Mouse (Mus musculus): Measurements from ENCODE around the gene Arhgap24.

Gene Arhgap24

GRCm38 (mm10) chr5:102503066-102503465 is 21.9 kb downstream of the Arhgap24 start:
- peak; percentile 54 for DNase-seq

DNA sequence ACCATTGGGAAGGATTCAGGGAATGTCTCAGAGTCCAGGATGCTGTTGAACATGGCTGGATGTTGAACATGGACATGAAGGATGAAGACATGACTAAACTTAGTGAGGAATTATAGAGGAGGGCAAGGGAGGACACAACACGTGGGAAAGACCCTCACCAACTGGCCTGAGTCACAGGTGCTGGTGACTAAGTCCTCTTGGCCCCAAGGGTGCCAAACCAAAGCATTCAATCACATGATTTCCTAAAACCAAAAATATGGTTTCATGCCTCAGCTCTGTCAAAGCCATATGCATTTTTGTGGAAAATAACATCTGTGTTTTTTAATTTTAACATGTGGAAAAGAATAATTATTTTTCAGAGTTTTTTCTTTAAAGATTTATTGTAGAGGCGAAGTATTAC is 22.7 kb downstream of the Arhgap24 start:
- no peak for DNase-seq

DNA sequence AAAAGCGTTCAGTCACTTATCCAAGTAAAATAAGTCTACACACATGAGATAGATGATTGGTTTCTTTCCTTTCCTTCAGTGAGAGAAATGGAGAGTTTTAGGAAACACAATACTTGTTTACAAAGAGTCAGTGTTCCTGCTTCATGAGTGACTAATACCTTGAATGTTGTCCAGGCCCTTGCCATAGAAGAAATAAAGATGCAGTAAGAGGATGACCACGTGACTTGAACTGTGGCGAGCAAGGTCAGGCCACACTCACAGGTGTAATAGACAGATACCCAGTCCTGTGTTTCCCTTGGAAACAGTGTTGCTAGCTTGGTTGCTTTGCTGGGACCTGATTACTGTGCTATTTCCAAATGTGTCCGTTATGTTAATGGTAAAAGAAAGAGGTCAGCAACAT is 23.4 kb downstream of the Arhgap24 start:
- no peak for DNase-seq

- no peak for DNase-seq
These were observed 27.0 kb downstream of the Arhgap24 start for GRCm38 (mm10) chr5:102508162-102508561.

DNA sequence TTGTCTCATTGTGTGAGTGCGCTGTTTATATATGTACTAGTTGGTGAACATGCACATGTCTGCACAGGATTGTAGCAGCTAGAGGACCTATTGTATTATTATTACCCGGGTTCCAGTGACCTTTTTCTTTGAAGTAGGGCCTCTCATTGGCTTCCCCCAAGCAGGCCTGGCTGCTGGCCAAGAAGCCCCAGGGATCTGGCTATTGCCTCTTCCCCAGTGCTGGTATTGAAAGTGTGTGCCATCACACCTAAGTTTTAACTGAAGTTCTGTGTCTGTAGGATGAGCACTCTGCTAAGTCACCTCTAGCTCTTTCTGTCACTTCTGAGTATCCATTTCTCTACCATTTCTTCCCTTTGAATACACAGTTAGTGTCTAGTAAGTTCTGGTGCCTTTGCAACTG is 28.2 kb downstream of the Arhgap24 start:
- no peak for DNase-seq

GRCm38 (mm10) chr5:102511651-102512050 is 30.5 kb downstream of the Arhgap24 start:
- DNase-seq, result no peak

GRCm38 (mm10) chr5:102515496-102515895 is 34.3 kb downstream of the Arhgap24 start:
- no peak for DNase-seq

GRCm38 (mm10) chr5:102520506-102520905 is 39.3 kb downstream of the Arhgap24 start:
- DNase-seq, result no peak

DNA sequence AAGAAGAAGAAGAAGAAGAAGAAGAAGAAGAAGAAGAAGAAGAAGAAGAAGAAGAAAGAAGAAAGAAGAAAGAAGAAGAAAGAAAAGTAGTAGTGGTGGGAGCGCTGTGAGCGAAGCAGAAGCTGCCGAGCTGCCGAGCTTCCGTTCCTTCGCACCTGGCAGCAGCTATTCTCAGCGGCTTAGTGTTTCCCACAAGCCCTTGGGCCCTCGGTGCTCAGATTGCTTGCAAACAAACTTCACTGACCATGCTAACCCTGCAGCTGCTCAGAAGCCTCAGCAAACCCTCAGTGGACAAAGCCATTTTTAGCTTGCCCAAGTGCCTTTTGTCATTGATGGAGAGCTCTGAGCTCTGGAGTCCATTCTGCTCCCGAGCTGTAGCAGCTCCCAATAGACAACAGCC is 54.1 kb downstream of the Arhgap24 start:
- DNase-seq, result no peak

- DNase-seq, result no peak
These were observed 56.6 kb downstream of the Arhgap24 start for GRCm38 (mm10) chr5:102537819-102538218.

GRCm38 (mm10) chr5:102546296-102546695 is 65.1 kb downstream of the Arhgap24 start:
- DNase-seq, result no peak

DNA sequence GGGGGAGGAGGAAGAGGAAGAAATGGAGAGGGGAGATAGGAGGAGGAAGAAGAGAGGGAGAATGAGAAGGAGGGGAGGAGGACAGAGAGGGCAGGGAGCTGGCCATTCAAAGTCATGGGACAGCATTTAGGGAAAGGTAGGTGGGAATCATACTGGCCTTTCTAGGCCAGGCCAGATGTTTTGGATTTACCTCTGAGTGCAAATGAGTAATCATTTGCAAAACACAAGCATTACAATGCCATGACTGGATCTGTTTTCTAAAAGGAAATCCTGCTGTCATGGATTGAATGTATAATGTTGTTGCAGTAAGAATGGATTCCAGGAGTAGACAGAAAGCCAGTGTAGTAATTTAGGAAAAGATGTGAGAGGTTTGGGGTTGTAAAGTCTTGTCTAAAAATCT is 66.6 kb downstream of the Arhgap24 start:
- no peak for DNase-seq

GRCm38 (mm10) chr5:102548382-102548781 is 67.2 kb downstream of the Arhgap24 start:
- DNase-seq, result no peak

DNA sequence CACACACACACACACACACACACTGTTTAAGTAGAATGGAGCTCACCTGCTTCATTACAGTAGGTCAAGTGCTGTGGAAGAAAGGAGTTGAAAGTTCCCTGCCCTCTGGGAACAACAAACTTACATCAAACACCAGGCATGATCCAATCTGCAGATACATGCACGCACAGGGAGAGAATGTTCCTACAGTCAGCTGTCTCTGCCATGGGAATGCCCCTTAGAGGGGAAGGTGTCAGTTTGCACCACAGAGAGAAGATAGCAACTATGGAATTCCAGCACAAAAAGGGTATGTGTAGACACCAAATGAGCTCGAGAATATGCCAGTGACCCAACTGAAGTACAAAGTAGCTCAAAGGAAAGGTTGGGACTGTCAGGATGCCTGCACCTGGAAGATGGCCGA is 69.0 kb downstream of the Arhgap24 start:
- no peak for DNase-seq

GRCm38 (mm10) chr5:102550870-102551637 is 69.9 kb downstream of the Arhgap24 start:
- DNase-seq, result no peak

GRCm38 (mm10) chr5:102552533-102552932 is 71.3 kb downstream of the Arhgap24 start:
- DNase-seq, result no peak

GRCm38 (mm10) chr5:102555958-102556357 is 74.8 kb downstream of the Arhgap24 start:
- no peak for DNase-seq

- DNase-seq, result no peak
These were observed 79.1 kb downstream of the Arhgap24 start for GRCm38 (mm10) chr5:102560270-102560669.

GRCm38 (mm10) chr5:102563971-102564370 is 82.8 kb downstream of the Arhgap24 start:
- DNase-seq, result no peak

- DNase-seq, result no peak
These were observed 87.6 kb downstream of the Arhgap24 start for GRCm38 (mm10) chr5:102568764-102569163.

DNA sequence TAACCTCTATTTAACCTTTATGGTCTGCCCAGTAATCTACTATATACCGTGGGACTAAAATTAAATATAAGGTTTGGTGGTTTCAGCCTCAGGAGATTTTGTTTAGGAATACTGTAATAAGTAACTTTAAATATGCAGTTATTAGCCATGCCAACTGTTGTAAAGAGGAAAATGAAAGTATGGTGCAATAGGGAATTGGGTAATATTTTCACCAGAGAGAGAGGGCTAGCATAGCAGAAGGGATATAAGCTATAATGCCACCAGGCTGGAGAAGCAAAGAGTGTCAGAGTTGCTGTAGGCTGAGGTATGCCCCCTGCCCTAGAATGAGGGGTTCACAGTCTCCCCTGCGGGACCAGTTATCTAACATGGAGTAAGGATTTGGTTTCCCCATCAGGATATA is 90.3 kb downstream of the Arhgap24 start:
- DNase-seq, result no peak

DNA sequence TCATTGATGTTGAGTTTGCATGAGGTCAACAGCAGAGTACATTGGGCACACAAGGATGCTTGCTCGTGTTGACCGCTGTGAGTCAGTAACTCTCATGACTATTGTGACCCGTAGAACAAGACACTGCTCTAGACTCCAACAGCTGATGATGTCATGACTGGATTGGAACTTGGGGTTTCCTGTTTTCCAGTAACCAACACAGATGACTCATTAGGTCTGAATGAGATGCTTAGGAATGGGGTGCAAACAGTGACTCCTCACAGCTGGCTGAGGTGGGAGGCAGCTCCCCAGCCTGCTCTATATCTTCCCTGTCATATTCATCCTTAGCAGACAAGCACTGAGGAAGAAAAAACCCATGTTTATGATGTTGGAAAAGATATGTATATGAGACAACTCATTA is 95.6 kb downstream of the Arhgap24 start:
- DNase-seq, result no peak

GRCm38 (mm10) chr5:102577729-102578128 is 96.5 kb downstream of the Arhgap24 start:
- no peak for DNase-seq

DNA sequence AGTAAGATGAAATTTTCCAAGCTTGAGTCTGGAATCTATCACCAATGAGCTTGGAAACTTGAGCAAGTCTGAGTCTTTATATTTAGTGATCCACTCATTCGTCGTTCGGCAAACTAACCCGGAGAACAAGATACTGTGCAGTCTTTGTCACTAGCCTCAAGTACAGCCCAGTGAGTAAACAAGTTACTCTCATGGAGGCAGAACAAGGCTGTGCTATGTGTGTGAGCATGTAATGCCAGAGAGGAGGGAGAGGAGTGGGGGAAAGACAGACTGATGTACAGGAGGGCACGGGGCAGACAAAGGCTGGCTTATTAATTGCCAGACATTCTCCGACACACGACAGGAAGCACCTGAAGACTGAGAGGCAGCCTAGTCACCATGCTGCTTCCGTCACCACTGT is 97.2 kb downstream of the Arhgap24 start:
- DNase-seq, result no peak

DNA sequence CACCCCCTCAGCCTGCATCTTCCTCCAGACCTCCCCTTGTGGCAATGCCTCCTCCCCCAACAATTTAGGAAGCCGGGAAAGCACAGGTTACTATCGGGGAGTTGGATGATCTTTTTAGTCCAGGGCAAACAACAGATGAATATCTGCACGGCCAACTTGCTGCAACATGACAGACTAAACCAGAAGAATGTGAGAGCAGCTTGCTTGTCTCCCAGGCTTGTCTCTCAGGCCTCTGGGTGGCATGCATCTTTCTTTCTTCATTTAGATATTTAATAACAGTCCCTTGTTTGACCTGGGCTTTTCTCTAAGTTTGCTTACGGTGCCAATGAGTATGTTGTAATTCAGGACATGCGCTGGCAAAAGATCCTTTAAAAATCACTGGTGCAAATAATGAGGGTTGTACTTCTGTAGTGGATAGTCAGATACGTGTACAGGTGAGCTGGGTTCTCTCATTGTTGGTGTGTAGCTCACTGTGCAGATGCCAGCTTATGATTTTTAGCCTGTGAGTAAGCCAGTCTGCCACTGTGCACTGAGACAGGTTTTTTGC is 101.7 kb downstream of the Arhgap24 start:
- DNase-seq, result no peak
